Mouse (Mus musculus) right cerebral cortex, postnatal 25 days (tissue): ENCODE measurements at regions not wholly inside any gene's neighbourhood (a gene's known extent, or its start where the extent isn't known, plus 50 kb on each side); places are given as distances from the start of the nearest gene placed in this dataset.
"Not testable (repeated sequence)": the region's sequence is repeated elsewhere in the genome, so short reads cannot be mapped to it uniquely, and the experiment has no call there.

Experiments used
- DNase-seq: peaks from one replicate; pipeline ENCODE4 v3.0.0; 2022

DNA sequence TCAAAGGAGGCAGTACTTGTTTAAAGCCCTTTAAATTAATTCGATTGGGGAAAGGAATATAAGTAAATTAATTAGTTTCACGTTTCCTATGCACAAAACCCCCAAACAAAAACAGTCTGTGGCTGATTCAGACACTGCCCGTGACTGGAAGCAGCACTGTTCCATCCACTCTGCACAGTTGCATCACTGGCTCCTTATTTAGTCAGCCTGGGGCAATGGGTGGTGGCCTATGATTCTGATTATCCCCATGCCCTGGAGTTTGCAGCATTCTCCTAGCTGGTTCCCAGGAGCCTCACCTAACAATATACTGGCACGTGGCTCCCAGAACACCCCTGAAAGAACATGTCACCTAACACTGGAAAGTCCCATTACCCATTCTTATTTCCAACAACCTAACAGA is 99.6 kb upstream of the Fam78b start:
- no peak for DNase-seq

DNA sequence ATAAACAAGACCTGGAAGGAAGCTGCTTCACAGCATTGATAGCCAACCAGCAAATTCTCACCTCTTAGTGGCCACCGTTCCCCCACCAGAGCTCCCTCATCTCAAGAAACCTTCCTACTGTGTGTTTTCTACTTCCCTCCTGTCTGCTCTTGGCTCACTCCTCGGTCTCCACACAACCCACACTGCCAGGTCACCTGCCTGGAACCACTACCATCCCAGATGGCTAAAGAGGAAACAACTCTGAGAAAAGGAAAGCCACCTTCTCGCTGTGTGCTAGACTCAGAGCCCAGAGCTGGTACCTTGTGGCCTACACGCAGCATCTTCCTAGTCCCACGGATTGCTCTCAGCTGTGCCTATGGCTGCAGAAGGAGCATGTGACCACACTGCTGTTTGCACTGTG is 97.8 kb upstream of the Fam78b start:
- DNase-seq, result no peak

DNA sequence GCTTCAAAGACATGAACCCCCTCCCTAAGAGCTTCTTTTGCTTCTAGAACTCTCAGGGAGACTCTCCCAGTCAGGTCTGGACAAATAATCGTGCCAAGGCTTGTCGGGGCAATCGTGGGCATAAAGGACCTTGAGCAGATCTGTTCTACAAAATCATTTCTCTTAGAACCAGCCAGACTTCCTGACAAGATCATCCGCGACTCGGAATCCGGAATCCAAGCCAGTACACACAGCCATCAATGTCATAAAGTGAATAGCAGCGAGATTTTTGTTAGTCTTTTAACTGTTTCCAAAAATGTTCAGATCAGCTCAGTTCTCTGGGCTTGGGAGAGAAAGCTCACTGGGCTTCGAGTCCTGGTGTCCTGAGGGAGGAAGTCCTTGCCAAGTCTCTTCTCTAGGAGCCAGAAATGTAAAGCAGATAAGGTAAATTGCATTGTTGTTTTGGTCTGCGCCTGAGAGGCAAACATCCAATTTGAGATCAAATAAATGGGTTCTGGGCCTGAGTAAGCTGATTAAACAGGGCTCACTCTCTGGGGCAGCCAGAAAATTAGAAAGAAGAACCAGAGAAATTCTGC is 92.9 kb upstream of the Fam78b start:
- DNase-seq, result no peak

DNA sequence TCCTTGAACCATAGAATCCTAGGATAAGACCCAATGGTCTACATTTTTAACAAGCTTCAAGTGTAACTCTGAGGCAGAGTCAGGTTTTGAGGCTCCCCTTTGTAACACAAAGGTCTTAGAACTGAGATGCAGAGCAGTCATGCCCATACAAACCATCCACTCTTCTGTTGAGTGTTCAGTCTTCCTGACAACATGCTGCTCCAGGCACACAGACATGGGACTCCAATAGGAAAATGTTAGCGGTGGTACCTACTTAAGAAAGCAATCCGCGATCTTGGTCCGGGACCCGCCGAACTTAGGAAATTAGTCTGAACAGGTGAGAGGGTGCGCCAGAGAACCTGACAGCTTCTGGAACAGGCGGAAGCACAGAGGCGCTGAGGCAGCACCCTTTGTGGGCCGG is 89.0 kb upstream of the Fam78b start:
- DNase-seq, result not testable (repeated sequence)

DNA sequence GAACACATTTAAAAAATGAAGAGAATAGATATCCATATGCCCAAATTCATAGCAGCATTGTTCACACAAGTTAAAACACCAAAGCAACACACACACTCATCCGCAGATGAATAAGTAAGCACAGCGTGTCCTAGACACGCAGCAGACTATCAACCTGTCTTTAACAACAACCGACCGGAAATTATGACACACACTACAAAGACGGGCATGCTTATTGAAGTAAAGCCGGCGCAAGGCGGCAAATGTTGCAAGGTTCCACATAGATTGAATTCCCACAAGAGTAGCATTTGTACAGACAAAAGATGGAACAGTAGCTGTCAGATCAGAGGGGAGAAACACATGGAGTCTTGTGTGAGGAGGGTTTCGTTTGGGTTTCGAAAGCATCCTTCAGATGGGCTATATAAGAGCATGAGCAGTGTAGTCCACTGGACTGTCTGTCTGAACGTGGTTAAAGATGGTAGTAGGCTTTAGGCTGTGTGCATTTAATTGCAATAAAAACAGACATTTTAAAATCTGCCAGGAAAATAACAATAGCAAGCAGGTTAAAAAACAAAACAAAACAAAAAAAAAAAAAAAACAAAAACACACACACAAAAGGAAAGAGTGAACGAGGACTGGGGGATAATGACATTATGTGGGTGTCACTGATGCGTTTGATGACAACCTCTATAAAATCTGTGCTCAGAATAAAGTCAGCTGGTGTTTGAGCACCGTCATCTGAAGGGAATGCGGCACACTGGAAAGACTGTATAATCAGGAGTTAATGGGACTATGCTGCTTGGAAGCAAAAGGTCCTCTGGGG is 78.1 kb upstream of the Fam78b start:
- DNase-seq, result no peak

DNA sequence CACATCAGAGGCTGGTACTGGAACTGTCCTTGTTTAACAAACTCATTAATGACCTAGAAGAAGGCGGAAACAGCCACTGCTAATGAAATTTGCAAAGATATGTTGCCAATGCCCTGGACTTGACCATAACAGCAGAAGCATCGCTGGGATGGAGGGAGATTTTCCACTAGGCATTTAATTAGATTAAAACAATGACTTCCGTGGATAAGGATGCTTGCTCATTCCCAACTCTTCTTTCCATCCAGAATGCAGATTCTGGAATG is 77.6 kb upstream of the Fam78b start:
- no peak for DNase-seq

DNA sequence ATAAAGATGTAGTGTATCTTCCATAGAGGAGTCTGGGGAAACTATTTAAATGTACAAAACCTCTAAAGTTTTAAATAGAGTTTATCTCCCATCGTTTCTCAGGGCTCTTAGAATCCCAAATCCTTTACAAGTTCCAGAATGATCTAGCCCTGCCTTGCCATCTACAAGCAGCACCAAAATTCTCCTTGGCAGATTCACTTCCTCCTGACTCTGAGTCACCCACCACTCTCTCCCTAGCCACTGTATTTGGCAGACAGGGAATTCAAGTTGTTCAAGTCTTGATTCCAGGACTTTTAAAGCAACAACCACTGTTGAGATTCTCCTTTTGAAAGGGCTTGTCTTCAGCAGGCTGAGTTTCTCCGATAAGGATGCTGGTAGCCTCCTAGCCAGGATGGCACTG is 77.1 kb upstream of the Fam78b start:
- no peak for DNase-seq

DNA sequence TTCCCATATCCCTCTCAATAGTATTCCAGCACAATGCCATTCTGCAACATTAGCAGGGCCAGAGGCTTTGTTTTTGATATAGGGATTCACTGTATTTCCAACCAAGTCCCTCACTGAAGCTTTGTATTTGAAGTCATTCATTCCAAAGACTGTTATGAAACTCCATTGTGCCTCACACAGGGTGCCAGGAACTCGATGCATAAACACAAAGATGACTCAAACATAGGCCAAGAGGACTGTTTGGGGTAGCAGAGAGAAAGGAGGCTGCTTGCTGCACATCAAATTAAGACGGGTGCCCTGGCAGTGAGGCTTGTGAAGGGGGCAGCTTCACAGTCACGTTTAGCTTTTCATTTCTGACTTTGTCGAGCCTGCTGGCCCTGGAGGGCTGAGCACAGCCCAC is 75.1 kb upstream of the Fam78b start:
- no peak for DNase-seq

DNA sequence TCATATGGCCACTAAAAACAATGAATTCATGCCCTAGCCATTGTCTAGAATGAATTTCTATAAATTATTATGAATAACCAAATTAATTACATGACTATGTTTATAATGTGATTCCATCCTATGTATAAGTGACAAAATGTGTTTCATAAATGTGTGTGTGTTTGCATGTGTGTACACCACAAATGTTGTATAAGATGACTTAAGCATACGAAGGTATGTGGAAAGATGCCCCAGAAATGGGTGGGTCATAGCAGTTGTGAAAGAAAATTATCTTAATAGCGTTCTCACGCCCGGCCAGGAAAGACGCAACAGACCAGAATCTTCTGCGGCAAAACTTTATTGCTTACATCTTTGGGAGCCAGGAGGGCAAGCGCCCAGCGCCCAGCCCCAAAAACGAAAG is 61.5 kb upstream of the Fam78b start:
- not testable (repeated sequence) for DNase-seq

DNA sequence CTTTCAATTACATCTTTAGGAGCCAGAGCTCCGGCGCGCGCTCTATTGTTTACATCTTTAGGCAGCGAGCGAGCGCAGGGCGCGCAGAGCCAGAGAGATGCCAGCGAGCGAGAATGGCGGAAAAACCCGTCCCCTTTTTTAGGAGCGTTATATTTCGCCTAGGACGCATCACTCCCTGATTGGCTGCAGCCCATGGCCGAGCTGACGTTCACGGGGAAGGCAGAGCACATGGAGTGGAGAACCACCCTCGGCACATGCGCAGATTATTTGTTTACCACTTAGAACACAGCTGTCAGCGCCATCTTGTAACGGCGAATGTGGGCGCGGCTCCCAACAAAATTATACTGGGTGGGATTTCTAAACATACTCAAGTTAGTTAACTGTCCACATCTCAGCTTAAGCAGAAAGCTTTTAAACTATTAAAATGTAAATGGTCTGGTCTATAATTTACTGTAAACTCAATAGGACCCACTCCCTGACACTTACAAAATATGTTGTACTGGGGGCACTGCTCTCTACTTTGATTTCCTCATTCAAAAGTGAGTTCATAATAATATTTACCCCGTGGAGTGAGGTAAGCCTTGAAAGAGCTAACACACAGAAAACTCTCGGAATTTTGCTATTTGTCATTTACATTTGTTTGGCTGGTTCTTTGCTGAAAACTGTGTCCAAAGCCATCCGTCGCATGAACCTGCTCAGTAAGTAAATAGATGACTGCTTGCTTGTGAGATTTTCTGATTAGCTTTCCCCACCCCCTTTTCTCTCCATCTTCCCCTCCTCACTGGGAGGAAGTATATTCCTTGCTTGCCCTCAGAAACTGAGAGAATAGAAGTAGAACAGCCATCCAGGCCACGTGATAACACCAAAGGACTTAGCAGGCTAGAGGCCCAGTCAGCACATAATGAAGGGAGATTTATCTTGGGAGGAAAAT is 60.8 kb upstream of the Fam78b start:
- DNase-seq, result not testable (repeated sequence)

DNA sequence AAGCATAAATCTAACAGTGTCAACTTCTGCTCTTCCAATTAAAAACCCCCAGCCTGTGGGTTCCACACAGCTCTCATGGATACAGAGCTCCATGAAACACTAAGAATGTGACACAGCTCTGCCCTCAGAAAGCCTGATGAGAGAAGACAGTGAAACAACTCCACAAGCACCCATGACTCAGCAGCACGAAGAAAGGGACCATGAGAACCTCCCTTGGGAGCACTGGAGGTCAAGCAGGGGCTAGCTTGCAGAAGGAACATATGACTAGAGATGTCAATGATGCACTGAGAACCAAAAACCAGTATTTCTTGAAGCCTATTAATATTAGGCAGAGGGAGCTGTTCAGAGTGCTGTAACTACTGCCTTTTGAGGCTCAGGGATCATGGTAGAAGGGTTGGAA is 59.0 kb upstream of the Fam78b start:
- DNase-seq, result no peak

DNA sequence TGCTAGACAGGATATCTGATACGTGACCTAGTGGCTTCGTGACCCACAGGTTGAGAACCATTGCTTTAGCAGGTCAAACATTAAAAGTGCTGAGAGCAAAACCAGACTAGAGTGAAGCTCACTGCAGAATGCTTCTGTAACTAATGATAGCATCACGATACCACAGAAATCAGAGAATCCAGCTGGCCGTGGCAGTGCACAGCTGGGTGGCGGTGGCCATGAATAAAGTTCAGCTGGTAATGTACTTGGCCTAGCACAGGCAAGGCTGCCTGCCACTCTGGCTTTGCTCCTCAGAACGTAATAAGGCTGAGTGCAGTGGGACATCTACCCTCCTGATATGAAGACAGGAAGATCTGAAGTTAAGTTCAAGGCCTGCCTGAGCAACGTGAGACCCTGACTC is 56.7 kb upstream of the Fam78b start:
- DNase-seq, result no peak

DNA sequence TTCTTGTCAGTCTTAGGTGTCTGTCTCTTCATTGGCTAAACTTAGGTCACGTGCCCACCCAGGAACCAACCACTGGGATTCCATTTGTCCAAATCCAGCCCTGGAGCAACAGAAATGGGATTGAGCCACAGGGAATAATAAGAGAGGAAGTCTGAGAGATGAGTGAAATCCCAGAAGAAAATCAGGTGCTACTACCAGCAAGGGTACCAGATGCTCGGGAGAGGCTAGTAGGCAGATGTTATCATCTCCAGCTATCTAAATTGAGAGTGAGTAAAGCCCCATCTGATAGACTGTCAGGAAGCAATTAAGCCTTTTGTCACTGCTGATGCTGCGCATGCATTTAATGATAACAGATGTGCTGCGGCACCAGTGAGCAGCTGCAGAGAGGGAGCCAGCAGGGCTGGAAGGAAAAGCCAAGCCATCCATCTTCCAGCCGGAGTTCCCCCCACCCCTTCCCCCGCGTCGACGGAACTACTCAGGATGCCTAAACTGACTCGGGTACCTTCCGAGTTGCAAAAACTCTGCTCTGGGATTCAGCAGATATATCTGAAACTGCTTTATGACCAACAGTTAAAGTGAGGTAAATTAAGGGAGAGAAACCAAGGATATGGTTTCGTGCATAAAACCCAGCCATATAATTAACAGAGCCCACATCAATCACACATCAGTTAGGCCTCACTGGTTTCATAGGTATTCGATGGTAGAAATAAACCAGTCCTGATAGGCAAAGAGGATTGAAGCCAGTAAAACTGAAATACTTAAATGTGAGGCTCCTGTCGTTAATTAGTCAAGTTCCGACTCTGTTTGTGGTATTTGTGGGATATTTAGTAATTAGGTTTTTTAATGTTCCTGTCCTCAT is 53.1 kb upstream of the Fam78b start:
- no peak for DNase-seq
